Mouse (Mus musculus) v-Abl transformed pro-B cells (cell line): ENCODE results near the gene Gm42688.

Experiments used
- in situ Hi-C, 2 experiments: fragments of 400-800 bp; cut with MboI; formaldehyde crosslinking; loops; one replicate each; pipeline ENCODE4 v1.15.1; 2025; ENCODE audit not compliant: unreplicated experiment in 2 of 2

Gene Gm42688

DNA sequence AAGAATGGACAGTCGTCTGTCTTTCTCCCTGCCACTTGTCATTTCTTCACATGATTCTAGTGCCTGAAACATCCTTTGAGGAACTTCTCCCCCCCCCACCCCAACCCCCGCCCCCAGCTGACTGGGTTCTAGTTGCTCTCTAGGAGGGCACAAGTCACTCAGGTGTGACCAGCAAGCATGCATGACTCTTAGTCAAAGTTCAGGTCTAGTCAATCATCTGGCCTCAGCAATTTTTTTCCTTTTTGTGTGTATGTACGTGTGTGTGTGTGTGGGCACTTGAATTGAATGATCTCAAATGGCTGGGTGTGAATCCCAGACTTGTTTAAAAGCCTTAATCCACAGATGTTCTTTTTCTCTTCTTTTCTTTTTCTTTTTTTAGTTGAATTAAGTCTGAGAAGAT lies 32.8 kb downstream of the Gm42688 start:
- in situ Hi-C loops = no loop called here

DNA sequence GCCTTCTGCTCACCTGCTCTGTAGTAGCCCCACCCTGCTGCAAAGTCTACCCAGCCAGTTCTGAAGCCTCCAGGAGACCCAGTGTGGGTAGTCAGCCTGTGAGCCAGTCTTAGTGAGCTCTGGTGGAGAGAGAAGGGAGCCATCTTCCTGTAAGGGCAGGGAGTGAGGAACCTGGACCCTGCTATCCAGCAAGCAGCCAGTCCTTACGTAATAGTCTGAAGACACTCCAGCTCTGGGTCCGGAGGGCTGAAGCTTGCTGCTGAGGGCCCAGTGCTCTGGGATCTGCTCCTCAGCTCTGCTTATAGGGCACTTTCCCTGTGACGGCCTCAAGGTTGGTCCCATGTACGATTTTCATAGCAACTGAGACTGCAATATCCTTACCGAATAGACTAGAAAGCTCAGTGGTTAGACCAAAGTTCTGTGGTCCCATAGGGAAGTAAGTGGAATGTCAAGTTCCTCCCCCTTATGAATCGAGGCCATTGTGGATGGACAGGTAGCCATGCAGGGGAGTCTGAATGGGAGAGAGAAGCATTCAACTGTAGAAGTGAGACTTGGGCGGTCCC lies 33.6 kb downstream of the Gm42688 start, which contains the start of gene Rtkn:
Rtkn (plus strand) TSS at position 513 of the 563 bp plus-strand sequence.
- in situ Hi-C loops = no loop called here

DNA sequence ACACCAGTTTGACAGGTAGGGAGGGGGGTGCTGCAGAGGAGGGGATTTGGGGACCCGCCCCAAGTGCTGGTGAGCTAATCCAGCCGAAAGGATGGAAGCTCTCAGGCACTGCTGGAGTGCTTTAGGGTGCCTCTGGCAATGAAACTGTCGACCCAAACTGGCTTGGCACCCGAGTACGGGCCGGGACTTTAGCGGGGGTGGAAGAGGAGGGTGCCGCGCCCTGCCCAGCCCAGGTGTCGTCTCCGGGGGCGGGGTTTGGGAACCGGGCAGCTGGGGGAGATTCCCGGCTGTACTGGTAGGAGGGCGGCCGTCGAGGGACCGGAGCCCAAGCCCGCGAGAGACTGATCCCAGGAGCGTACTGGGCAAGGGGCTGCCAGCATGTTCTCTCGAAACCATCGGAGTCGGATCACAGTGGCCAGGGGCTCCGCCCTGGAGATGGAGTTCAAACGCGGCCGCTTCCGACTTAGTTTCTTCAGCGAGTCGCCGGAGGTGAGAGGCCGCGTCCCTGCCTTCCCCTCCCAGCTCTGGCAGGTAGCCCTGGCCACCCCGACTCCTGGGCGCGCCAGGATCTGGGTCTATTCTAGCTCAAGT lies 34.2 kb downstream of the Gm42688 start:
- in situ Hi-C loops = no loop called here

DNA sequence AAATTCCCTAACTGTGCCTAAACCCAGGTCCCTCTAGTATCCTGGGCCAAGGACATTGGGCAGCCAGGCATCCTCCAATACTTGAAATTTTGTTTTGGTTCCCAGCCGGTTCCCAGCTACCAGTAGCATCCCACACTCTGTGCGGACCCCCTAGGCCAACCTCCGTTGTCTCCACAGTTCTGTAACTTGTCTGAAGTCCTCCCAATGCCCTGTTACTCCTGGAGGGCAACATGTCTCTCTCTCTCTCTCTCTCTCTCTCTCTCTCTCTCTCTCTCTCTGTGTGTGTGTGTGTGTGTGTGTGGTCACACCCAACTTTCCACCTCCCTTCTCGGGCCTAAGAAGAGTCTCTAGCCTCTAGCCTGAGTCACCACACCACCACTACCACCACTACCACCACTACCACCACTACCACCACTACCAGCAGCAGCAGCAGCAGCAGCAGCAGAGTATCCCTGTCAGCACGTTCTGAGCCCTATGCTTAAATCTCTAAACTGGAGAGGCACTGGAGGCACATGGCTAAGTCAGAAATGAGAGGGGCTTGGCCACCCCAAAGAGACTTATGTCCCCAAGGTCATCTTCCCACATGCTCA lies 35.0 kb downstream of the Gm42688 start:
- in situ Hi-C loops = no loop called here

DNA sequence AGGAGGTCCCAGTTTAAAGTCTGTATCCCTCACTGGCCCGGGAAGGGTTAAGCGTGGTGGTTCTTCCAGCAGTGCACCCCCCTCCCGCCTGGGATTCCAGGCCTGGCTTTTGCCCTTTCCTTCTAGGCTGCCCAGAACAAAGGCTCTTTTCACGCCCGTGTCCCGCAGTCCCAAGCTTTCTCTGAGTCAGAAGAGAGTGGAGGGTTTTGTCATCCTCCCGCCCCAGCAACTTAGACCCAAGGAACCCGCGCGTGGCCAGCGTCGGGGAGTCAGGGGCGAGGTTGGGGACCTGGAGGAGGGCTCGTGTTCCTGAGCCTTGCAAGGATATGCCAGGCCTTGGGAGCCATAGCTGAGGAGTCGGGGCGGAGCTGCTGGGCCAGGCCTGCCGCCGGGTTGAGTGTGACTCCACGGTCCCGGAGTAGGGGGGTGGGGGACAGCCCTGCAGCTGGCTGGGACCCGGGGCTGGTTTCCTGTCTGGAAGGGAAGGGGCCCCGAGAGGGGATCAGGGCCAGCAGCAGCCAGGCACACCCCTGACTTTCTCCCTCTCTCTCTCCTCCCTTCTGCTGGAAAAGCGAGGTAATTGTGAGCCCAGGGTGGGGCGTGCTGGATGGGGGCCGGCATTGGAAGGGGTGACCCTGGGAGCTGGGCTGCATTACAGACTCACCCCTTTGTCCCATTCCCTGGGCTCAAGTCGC lies 35.6 kb downstream of the Gm42688 start:
- in situ Hi-C loops = no loop called here

DNA sequence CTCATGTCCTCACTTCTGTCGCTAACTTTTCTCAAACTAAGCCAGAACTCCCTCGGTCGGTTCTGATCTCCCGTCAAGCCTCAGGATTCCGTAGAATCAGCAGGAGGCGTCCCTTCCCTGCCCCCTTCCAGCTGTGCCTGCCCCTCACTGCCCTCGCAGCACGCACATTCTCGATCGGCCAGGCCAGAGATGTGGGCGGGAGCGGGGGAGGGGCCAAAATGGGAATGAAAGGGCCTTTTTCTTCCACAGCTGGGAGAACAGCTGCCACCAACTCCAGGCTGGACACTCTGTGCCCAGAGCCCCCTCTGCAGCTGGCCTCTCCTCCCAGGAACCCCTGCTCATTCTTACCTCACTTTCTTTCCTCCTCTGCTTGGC lies 36.1 kb downstream of the Gm42688 start:
- in situ Hi-C loops = no loop called here

DNA sequence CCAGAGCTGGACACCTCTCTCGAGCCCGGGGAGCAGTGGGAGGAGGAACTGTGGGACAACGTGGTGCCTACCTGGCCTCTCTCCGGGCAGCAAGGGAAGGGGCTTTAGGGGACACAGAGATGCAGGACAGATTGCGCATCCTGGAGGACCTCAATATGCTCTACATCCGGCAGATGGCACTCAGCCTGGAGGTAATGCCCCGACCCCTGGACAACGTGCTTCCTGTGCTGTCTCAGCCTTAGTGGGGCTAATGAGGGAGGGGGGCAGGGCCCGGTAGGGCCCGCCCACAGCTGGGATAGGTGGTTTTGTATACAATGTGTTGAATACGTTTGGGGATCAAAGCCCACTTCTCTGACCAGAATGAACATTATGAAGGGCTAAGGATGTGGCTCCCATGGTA lies 36.6 kb downstream of the Gm42688 start:
- in situ Hi-C loops = no loop called here

DNA sequence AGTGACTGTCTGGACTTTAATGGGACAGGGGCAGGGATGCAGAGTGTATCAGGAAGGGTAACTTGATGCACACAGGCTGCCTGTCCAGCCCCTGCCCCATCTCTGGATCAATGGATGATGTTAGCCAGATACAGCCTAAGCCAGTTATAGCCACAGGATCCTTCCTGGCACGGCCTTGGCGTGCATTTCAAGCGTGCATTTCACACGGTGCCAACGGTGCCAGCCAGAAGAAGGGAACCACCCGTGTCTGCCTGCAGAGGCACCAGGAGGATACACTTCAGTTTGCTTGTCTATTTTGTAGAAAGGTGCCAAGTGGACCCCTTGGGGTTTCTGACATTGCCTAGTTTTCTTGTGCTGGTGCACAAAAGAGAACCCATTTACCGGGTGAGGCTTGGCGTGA lies 38.6 kb downstream of the Gm42688 start:
- in situ Hi-C loops = no loop called here

DNA sequence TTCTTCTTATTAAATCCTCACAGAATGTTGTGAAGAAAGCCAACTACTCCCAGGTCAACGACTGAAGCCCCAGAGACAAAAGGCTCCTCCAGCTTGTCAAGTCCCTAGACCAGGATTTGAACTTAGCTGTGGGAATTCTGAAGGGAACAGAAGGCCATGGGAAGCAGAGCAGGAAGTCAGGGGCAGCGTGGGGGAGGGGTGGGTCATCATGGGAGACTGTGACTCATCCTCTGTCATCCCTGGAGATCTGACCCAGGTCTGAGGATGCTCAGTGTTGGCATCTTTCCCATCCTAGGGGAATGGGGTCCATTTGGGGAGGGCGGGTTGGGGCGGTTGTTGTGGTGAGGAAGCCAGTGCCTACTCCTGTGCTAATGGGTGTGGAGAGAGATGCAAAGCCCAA lies 40.2 kb downstream of the Gm42688 start:
- in situ Hi-C loops = no loop called here

DNA sequence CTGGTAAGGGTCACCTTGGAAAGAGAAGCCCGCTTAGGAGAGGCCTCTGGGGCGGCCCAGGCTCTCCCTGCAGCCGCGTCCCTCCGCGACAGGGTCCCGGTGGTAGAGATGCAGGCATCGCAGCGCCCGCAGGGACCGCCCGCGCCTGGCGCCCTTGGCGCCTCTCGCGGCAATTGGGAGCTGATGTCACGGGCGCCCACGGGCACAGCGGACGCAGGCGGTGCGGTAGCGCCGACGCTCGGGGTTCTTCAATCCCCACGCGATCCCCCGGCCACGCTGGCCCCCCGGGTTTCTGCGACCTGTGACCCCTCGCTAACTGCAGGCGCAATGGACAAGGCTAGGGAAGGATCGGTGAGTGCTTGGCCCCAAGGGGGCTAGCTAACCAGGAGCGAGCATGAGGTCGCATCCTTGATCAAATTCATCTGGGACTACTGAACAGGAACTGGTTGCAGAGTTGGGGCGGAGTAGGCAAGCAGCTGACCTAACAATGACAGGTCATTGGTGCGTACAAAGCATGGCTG lies 40.9 kb downstream of the Gm42688 start:
- in situ Hi-C loops = no loop called here

DNA sequence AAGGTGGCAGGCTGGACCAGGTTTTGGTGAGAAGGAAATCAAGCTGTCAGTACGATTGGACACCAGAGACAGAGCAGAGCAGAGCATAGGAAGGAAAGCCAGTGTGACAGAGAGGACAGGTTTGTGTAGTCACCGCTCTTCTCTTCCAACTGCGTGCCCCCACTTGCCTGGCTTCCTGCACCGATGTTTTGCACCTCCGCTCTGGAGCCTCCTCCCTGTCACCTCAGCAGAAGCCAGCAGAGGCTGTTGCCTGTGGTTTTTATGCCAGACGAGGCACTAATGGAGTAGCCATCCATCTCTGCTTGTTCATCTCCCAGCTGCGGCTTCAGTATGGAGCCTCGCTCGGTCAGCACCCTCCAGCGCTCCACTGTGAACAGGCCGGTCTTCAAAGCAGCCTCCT lies 41.5 kb downstream of the Gm42688 start:
- in situ Hi-C loops = no loop called here

DNA sequence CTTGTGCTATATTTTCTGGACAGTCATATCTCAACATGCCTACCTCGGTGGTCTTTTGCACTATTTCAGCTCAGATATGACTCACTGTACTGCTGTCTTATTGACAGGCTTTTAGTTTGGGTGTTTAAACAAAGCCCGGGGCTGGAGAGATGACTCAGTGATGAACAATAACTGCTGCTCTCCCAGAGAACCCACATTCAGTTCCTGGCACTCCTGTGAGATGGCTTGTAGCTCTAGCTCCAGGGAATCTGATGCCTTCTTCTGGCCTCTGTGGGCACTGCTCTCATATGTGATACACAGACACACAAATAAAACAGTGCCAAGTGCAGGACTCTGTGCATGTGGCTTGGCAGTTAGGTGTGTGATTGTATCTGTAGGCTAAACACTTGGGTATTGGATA lies 43.8 kb downstream of the Gm42688 start:
- in situ Hi-C loops = no loop called here

DNA sequence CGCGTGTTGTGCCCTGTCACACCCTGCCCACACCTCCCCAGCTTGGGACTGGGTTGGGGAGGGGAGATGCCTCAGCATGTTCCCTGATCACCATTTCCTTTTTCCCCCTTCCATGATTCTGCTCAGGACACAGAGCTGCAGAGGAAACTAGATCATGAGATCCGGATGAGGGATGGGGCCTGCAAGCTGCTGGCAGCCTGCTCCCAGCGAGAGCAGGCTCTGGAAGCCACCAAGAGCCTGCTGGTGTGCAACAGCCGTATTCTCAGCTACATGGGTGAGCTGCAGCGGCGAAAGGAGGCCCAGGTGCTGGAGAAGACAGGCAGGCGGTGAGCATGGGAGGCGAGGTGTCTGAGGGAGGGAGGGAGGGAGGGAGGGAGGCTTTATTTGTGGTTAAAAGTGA lies 44.4 kb downstream of the Gm42688 start:
- in situ Hi-C loops = no loop called here

DNA sequence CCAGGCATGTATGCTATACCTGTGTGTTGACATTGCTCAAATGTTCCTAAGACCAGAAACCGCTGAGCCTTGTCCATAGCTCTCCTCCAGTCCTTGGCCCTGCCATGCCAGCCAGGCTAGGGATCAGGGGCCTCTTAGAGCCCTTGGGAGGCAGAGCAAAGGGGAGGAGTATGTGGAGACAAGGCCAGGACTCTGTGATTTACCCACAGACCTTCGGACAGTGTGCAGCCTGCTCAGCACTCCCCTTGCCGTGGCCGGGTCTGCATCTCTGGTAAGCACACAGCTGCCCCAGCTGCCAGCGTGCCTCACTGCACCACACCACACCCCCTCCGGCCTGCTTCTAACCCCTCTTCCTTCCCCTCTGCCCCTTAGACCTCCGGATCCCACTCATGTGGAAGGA lies 45.9 kb downstream of the Gm42688 start:
- in situ Hi-C loops = no loop called here

DNA sequence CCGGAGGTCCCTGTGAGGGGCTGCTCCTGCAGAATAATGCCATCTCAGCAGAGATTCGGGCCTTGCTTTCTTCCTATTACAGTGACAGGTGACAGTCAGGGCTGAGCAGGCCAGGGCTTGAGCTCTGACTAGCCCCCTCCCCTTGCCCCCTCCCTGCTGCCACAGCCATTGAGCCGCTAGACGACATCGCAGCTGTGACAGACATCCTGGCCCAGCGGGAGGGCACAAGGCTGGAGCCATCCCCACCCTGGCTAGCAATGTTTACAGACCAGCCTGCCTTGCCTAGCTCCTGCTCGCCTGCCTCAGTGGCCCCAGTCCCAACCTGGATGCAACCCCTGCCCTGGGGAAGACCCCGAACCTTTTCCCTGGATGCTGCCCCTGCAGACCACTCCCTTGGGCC lies 50.3 kb downstream of the Gm42688 start:
- in situ Hi-C loops = loop anchor here in 1 of 2 experiments (10.0 kb wide), 1 partner anchor 47 kb away; the partner anchor contains the start of genes Ccdc142, Gm42688 and Mrpl53

DNA sequence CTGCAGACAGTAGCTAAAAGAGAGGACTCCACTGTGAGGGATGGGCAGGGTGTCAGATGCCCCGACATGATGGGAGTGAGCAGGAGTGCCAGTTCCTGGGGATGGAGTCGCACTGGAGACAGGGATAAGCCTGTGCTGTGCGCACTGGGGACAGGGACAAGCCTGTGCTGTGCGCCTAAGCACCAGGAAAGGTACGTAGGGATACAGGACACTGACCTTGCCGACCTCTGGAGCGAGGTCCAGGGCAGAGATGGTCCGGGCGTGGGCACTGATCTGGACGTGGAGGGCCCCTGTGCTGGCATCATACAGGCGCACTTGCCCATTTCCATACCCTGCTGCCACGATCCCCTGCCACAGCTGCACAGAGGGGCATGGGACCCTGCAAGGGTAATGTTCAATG lies 51.6 kb downstream of the Gm42688 start:
- in situ Hi-C loops = loop anchor here in 1 of 2 experiments (10.0 kb wide), 1 partner anchor 48 kb away; the partner anchor contains the start of genes Ccdc142, Gm42688 and Mrpl53

DNA sequence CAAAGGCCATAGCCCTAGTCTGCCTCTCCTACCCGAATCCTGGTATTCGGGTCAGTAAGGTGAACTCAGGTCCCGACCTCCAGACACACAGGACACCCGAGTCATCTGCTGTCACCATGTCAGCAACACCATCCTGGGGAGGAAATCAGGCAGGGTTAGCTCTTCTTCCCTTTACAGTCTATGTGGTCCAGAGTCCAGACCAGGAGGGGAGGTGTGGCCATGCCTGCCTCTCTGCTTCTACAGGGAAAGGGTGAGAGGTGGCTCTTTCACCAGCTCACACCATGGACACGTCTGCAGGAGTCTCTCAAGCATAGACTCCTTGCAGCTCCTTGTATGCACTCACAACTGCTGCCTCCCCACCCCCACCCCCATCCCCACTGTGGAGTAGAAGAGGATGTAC lies 52.1 kb downstream of the Gm42688 start:
- in situ Hi-C loops = loop anchor here in 1 of 2 experiments (10.0 kb wide), 1 partner anchor 49 kb away; the partner anchor contains the start of genes Ccdc142, Gm42688 and Mrpl53

DNA sequence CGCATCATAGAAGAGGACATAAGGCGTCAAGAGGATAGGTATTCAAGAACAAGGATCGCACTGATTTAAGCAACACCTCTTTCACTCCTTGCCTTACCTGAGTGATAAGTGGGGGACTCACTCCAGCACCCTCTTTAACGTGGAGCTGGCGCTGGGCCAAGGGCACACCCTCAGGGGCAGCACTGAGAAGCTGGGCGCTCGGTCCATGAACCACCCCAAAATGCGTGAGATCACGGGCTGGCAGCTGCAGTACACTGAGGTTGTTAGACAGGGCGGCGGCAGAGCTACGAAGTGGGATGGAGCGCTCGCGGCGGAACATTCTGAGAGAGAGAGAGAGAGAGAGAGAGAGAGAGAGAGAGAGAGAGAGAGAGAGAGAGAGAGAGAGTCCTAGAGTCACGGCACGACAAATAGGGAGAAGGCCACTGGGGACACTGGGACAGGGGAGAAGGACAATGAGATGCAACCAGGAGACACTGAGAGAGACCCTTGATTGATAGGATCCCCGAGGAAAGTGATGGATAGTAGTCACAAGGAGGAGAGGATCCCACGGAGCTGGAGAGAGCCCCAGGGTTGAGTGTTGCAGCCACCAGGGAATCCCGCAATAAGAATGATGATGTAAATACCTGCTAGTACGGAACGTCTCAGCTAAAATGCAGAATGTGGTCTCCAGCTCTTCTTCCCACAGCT lies 54.3 kb downstream of the Gm42688 start:
- in situ Hi-C loops = loop anchor here (5.0 to 10.0 kb wide), 3 partner anchors 38 to 158 kb away; partner anchors contain the start of genes Ccdc142 (in 1 of the 2), Gm42688 (in 1 of the 2), Mogs (in 1 of the 2) and Mrpl53 (in 1 of the 2)

DNA sequence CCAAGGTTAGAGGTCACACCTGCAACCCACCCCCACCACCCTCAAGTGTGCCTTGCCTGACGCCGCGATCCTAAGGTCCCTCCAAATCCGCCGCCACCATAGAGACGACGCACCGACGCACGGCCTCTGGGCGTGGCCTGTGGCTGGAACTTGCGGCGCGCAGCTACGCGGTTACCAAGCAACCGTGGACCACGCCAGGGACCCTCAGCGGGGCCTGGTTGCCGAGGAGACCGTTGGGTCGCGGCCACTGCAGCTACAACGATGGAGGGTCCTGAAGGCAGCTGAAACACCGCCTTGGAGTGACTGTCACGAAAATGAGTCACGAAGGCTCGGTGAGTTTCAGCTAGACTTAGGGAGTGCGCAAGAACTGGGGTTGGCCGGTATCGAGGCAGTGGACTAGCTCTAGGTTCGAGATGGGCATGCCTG lies 54.9 kb downstream of the Gm42688 start, which contains the start of the genes Wdr54 and 1700003E16Rik:
Wdr54 (minus strand) TSS at position 139 of the 426 bp plus-strand sequence.
1700003E16Rik (plus strand) TSS at position 146 of the 426 bp plus-strand sequence.
- in situ Hi-C loops = loop anchor here (5.0 to 10.0 kb wide), 3 partner anchors 39 to 159 kb away; partner anchors contain the start of genes Ccdc142 (in 1 of the 2), Gm42688 (in 1 of the 2), Mogs (in 1 of the 2) and Mrpl53 (in 1 of the 2)

DNA sequence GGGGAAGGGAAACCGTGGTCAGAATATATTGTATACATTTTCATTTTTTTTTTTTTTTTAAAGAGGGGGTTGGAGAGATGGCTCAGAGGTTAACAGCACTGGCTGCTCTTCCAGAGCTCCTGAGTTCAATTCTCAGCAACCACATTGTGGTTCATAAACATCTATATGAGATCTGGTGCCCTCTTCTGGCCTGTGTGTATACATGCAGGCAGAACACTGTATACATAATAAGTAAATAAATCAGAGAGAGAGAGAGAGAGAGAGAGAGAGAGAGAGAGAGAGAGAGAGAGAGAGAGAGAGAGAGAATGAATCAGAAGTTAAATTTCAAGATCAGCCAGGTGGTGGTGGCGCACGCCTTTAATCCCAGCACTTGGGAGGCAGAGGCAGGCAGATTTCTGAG lies 58.0 kb downstream of the Gm42688 start:
- in situ Hi-C loops = loop anchor here (5.0 to 10.0 kb wide), 3 partner anchors 42 to 162 kb away; partner anchors contain the start of genes Ccdc142 (in 1 of the 2), Gm42688 (in 1 of the 2), Mogs (in 1 of the 2) and Mrpl53 (in 1 of the 2)
